Mouse (Mus musculus): Measurements from ENCODE around the gene Cdk5rap2.

Gene Cdk5rap2

GRCm38 (mm10) chr4:70259726-70260418, 150.4 kb downstream of the Cdk5rap2 start:
- no peak for DNase-seq

GRCm38 (mm10) chr4:70258826-70259225, 151.4 kb downstream of the Cdk5rap2 start:
- no peak for DNase-seq

- no peak for DNase-seq
Observed at GRCm38 (mm10) chr4:70258205-70258604, 152.0 kb downstream of the Cdk5rap2 start.

- DNase-seq: no peak
Observed at GRCm38 (mm10) chr4:70251782-70252181, 158.5 kb downstream of the Cdk5rap2 start.

GRCm38 (mm10) chr4:70245706-70246105, 164.5 kb downstream of the Cdk5rap2 start:
- no peak for DNase-seq

- no peak for DNase-seq
Observed at GRCm38 (mm10) chr4:70243561-70244120, 166.6 kb downstream of the Cdk5rap2 start.

GRCm38 (mm10) chr4:70239731-70240130, 170.5 kb downstream of the Cdk5rap2 start:
- no peak for DNase-seq

GRCm38 (mm10) chr4:70238862-70239261, 171.4 kb downstream of the Cdk5rap2 start:
- no peak for DNase-seq

- no peak for DNase-seq
Observed at GRCm38 (mm10) chr4:70232383-70232782, 177.9 kb downstream of the Cdk5rap2 start.

GRCm38 (mm10) chr4:70229874-70230273, 180.4 kb downstream of the Cdk5rap2 start:
- DNase-seq: no peak

- no peak for DNase-seq
Observed at GRCm38 (mm10) chr4:70228350-70228749, 181.9 kb downstream of the Cdk5rap2 start.

- no peak for DNase-seq
Observed at GRCm38 (mm10) chr4:70227667-70228066, 182.6 kb downstream of the Cdk5rap2 start.

- DNase-seq: no peak
Observed at GRCm38 (mm10) chr4:70224503-70224902, 185.7 kb downstream of the Cdk5rap2 start.

- no peak for DNase-seq
Observed at GRCm38 (mm10) chr4:70221878-70222277, 188.4 kb downstream of the Cdk5rap2 start.

- no peak for DNase-seq
Observed at GRCm38 (mm10) chr4:70221370-70221769, 188.9 kb downstream of the Cdk5rap2 start.

- no peak for DNase-seq
Observed at GRCm38 (mm10) chr4:70220277-70221180, 189.7 kb downstream of the Cdk5rap2 start.

- DNase-seq: no peak
Observed at GRCm38 (mm10) chr4:70219776-70220175, 190.5 kb downstream of the Cdk5rap2 start.

- DNase-seq: no peak
Observed at GRCm38 (mm10) chr4:70185971-70186370, 224.3 kb downstream of the Cdk5rap2 start.
